Mouse (Mus musculus) midbrain, embryonic 12.5 days (tissue): ENCODE data around the gene Cltc. TPM values are rescaled to one million over a fixed set of nuclear protein-coding genes. Genes with fewer than 3 reads are reported as not detected.
"Not testable (repeated sequence)": the region's sequence is repeated elsewhere in the genome, so short reads cannot be mapped to it uniquely, and the experiment has no call there.

Source experiments
- ATAC-seq: fragments of 200-750 bp; cut with Nextera tagmentation; 2 replicates; pipeline ENCODE4 v1.8.0; 2017; ENCODE audit warnings: low read depth, moderate TSS enrichment, moderate library complexity; ENCODE audit not compliant: low FRiP score
- H3K27ac ChIP-seq: fragments of 300-500 bp; sonication (generic); replicated peaks from 2 replicates; pipeline ENCODE4 v1.5.1; 2016; ENCODE audit warnings: mild to moderate bottlenecking
- H3K27me3 ChIP-seq: fragments of 300-500 bp; sonication (generic); 2 replicates; pipeline ENCODE4 v1.6.1; 2016; ENCODE audit warnings: mild to moderate bottlenecking
- H3K36me3 ChIP-seq: fragments of 300-500 bp; sonication (generic); 2 replicates; pipeline ENCODE4 v1.6.1; 2016
- H3K4me1 ChIP-seq: fragments of 300-500 bp; sonication (generic); 2 replicates; pipeline ENCODE4 v1.6.1; 2016
- H3K4me2 ChIP-seq: fragments of 300-500 bp; sonication (generic); replicated peaks from 2 replicates; pipeline ENCODE4 v1.6.1; 2016; ENCODE audit warnings: mild to moderate bottlenecking, moderate library complexity
- H3K4me3 ChIP-seq: fragments of 300-500 bp; sonication (generic); 2 replicates; pipeline ENCODE4 v1.5.1; 2016; ENCODE audit warnings: mild to moderate bottlenecking
- H3K9ac ChIP-seq: fragments of 300-500 bp; sonication (generic); replicated peaks from 2 replicates; pipeline ENCODE4 v1.6.1; 2016; ENCODE audit warnings: mild to moderate bottlenecking, moderate library complexity
- H3K9me3 ChIP-seq: fragments of 300-500 bp; sonication (generic); 2 replicates; pipeline ENCODE4 v1.6.1; 2016; ENCODE audit warnings: mild to moderate bottlenecking
- WGBS: fragments of 180-500 bp; shearing (Covaris S2); methylation state at CpG from one replicate; pipeline ENCODE4 v1.1.7; 2016; 5-methylcytosine and 5-hydroxymethylcytosine counted together
- polyA plus RNA-seq: library from polyadenylated mRNA; unstranded; fragments of >200 nt; fragmentation: Nextera tagmentation; extraction: Ambion mirVana; gene quantifications from 2 replicates; pipeline ENCODE4 v1.2.1, GENCODE M21; 2016

The Cltc gene
- 165 and 169 TPM in 2 replicates for polyA plus RNA-seq

DNA sequence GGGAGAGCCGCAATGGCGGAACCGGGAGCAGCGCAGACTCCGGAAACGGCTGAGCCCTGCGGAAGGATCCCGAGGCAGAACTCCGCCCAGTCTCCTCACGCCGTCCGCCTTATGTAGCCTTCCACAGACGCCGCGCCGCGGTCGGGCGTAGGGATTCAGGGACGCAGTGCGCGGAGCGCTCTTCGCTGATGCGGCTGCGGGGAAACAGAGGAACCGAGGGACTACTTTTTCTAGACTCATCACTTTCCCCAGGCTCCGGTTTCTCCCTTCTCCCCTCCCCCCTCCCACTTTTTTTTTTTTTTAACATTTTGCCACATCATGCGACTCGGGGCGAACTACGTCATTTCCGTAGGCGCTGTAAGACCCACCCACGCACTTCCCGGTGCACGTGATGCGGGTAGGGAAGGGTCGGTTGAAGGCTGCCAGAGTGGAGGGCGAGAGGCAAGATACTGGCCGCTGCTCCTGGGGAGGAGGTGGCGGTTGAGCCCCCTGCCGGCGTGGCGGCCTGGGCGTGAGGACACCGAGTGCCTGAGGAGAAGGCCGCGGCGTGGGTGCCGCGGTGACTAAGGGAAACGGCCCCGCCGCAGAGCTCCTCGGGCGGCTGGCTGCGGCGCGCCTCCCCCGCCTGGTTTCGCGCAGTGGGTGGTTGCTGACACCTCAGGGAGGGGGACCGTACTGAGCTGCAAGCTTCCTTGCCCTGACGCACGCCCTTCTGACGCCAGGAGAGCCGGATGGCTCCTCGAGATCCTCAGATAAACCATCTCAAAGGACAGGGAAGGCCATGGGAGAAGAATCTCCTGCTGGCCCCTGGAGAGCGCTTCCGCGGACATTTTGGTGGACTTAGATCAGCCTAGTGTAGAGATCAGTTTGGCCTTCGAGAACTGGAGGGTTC, at the start of gene Cltc:
Gene Cltc, minus strand, starts transcription at position 86 of the 892 bp plus-strand sequence.
- peak within 1 kb of the TSS; percentile 96 for H3K9ac ChIP-seq
- ATAC-seq: peak; percentile 97

GRCm38 (mm10) chr11:86807001-86807477, 49.7 kb upstream of the Cltc start:
- H3K27me3 ChIP-seq: no peaks in the 10 kb centered on the region
- peak; percentile 92 for ATAC-seq
- under 1% methylated on average over 25 of the region's 25 CpGs for WGBS
- H3K9me3 ChIP-seq: no peaks in the 10 kb centered on the region
- peak overlapping the region; percentile 85 for H3K27ac ChIP-seq
- H3K4me1 ChIP-seq: peaks cover 11% of the 10 kb centered on the region
- peak overlapping the region; percentile 67 for H3K9ac ChIP-seq
- peaks cover 31% of the 10 kb centered on the region for H3K36me3 ChIP-seq
- H3K4me2 ChIP-seq: peak overlapping the region; percentile 68
- peak overlapping the region; percentile 84 for H3K4me3 ChIP-seq

More for the DNA sequence above, at the start of gene Cltc:
- H3K4me3 ChIP-seq: peak within 1 kb of the TSS; percentile 97
- H3K9me3 ChIP-seq: no peaks in the 10 kb centered on the region
- whole genome bisulfite sequencing: under 1% methylated on average over 72 of the region's 73 CpGs
- peak within 1 kb of the TSS; percentile 94 for H3K27ac ChIP-seq
- H3K4me1 ChIP-seq: peaks cover 30% of the 10 kb centered on the region
- peak within 1 kb of the TSS; percentile 96 for H3K4me2 ChIP-seq
- H3K27me3 ChIP-seq: no peaks in the 10 kb centered on the region
- H3K36me3 ChIP-seq: no peaks in the 10 kb centered on the region

DNA sequence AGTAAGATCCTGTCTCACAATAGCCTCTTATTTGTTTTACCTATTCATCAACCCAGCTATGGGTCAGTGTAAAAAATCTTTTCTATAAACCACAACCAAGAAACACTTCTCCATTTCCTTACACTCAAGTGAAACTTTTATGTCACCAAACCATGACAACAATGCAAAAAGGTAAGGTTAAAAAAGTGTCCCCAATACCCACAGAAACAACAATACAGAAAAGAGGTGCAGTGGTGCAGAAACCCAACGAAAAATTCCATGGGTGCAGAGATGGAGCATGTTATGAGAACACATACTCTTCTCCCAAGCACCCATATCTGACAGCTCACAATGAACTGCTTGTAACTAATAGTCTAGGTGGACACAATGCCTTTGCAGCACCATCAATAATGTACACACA, 36.8 kb upstream of the Cltc start:
- no peak for ATAC-seq
- Histone ChIP-seq H3K9ac (no peak overlapping the region), H3K27ac (no peak overlapping the region), H3K27me3 (no peaks in the 10 kb centered on the region), H3K4me2 (no peak overlapping the region), H3K4me3 (no peak overlapping the region), H3K4me1 (no peaks in the 10 kb centered on the region), H3K9me3 (no peaks in the 10 kb centered on the region), H3K36me3 (peaks cover 67% of the 10 kb centered on the region)
- WGBS: 79% methylated on average over 1 of the region's 1 CpGs

GRCm38 (mm10) chr11:86787436-86787835, 30.1 kb upstream of the Cltc start:
- not testable (repeated sequence) for ATAC-seq, H3K4me1 ChIP-seq, H3K27me3 ChIP-seq, H3K4me3 ChIP-seq, H3K9ac ChIP-seq, H3K9me3 ChIP-seq, H3K4me2 ChIP-seq, H3K27ac ChIP-seq
- 93% methylated on average over 5 of the region's 5 CpGs for WGBS
- peaks cover 69% of the 10 kb centered on the region for H3K36me3 ChIP-seq

- peaks cover 69% of the 10 kb centered on the region for H3K36me3 ChIP-seq
Observed at GRCm38 (mm10) chr11:86785767-86786166, 28.4 kb upstream of the Cltc start.

GRCm38 (mm10) chr11:86769884-86770283, 12.5 kb upstream of the Cltc start:
- ATAC-seq: no peak
- H3K4me1 ChIP-seq: no peaks in the 10 kb centered on the region
- H3K9me3 ChIP-seq: no peaks in the 10 kb centered on the region
- H3K4me3 ChIP-seq: no peak overlapping the region
- no peak overlapping the region for H3K9ac ChIP-seq
- no peaks in the 10 kb centered on the region for H3K27me3 ChIP-seq
- no peak overlapping the region for H3K4me2 ChIP-seq
- H3K27ac ChIP-seq: no peak overlapping the region
- H3K36me3 ChIP-seq: peaks cover 52% of the 10 kb centered on the region
- WGBS: 91% methylated on average over 4 of the region's 4 CpGs

More at GRCm38 (mm10) chr11:86785767-86786166, 28.4 kb upstream of the Cltc start:
- H3K4me1 ChIP-seq: no peaks in the 10 kb centered on the region
- H3K27ac ChIP-seq: no peak overlapping the region
- no peak overlapping the region for H3K4me2 ChIP-seq
- H3K27me3 ChIP-seq: no peaks in the 10 kb centered on the region
- H3K4me3 ChIP-seq: no peak overlapping the region
- no peaks in the 10 kb centered on the region for H3K9me3 ChIP-seq
- no peak for ATAC-seq
- 91% methylated on average over 2 of the region's 2 CpGs for WGBS
- no peak overlapping the region for H3K9ac ChIP-seq

- no peak overlapping the region for H3K4me2 ChIP-seq
- no peak overlapping the region for H3K4me3 ChIP-seq
- no peaks in the 10 kb centered on the region for H3K9me3 ChIP-seq
- peaks cover 12% of the 10 kb centered on the region for H3K36me3 ChIP-seq
- no peak overlapping the region for H3K9ac ChIP-seq
- no peaks in the 10 kb centered on the region for H3K4me1 ChIP-seq
- no peak for ATAC-seq
- H3K27me3 ChIP-seq: no peaks in the 10 kb centered on the region
- no peak overlapping the region for H3K27ac ChIP-seq
- 91% methylated on average over 2 of the region's 2 CpGs for WGBS
Observed at GRCm38 (mm10) chr11:86764501-86764900, 7.1 kb upstream of the Cltc start.

DNA sequence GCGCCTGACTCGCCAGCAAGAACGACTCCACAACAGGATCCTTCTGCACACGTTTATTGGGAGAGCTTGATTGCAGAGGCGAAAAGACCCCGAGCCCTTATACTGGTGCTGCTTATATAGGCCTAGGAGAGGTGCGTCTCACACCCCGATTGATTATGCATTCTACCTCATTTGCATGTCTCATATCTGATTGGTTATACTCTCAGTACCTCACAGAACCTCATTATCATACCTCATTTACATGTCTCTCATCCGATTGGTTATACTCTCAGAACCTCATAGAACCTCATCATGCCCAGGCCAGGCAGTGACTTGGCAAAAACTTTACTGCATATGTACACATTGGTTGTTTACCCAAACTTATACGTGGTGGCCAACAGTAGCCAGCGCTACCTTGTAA, 5.8 kb upstream of the Cltc start:
- 93% methylated on average over 11 of the region's 11 CpGs for WGBS
- ATAC-seq, H3K4me2 ChIP-seq, H3K27ac ChIP-seq, H3K9me3 ChIP-seq, H3K9ac ChIP-seq, H3K4me1 ChIP-seq, H3K4me3 ChIP-seq, H3K27me3 ChIP-seq, H3K36me3 ChIP-seq: not testable (repeated sequence)

DNA sequence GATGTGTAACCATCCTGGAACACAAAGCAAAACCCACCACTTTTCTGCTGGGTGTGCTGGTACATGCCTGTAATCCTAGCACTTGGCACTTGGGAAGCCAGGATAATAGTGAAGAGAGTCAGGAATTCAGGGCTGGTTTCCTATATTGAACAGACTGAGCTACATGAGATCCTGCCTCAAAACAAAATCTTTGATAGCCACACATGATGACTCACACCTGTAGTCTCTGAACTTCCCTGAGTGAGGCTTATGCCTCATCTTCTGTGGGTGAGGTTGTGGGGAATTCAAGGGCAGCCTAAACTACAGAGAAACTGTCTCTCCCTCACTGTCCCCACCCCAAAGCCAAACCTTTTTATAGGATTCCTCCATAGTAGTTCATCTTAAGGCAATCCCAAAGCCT, 3.0 kb upstream of the Cltc start:
- Histone ChIP-seq H3K27me3 (no peaks in the 10 kb centered on the region), H3K4me3 (no peak overlapping the region), H3K27ac (no peak overlapping the region), H3K4me2 (no peak overlapping the region), H3K9ac (no peak overlapping the region), H3K4me1 (peaks cover 14% of the 10 kb centered on the region), H3K9me3 (no peaks in the 10 kb centered on the region), H3K36me3 (no peaks in the 10 kb centered on the region)
- no peak for ATAC-seq

GRCm38 (mm10) chr11:86759886-86760285, 2.5 kb upstream of the Cltc start:
- Histone ChIP-seq H3K4me2 (no peak overlapping the region), H3K36me3 (no peaks in the 10 kb centered on the region), H3K4me3 (no peak overlapping the region), H3K9ac (no peak overlapping the region), H3K4me1 (peaks cover 17% of the 10 kb centered on the region), H3K27me3 (no peaks in the 10 kb centered on the region), H3K9me3 (no peaks in the 10 kb centered on the region), H3K27ac (no peak overlapping the region)
- no peak for ATAC-seq
- 87% methylated on average over 2 of the region's 2 CpGs for WGBS

- Histone ChIP-seq H3K4me3 (no peak overlapping the region), H3K4me1 (peaks cover 19% of the 10 kb centered on the region), H3K27ac (no peak overlapping the region), H3K4me2 (no peak overlapping the region), H3K9ac (no peak overlapping the region), H3K9me3 (no peaks in the 10 kb centered on the region), H3K36me3 (no peaks in the 10 kb centered on the region), H3K27me3 (no peaks in the 10 kb centered on the region)
- 88% methylated on average over 1 of the region's 1 CpGs for WGBS
- no peak for ATAC-seq
Observed at GRCm38 (mm10) chr11:86759226-86759625, 1.9 kb upstream of the Cltc start.

DNA sequence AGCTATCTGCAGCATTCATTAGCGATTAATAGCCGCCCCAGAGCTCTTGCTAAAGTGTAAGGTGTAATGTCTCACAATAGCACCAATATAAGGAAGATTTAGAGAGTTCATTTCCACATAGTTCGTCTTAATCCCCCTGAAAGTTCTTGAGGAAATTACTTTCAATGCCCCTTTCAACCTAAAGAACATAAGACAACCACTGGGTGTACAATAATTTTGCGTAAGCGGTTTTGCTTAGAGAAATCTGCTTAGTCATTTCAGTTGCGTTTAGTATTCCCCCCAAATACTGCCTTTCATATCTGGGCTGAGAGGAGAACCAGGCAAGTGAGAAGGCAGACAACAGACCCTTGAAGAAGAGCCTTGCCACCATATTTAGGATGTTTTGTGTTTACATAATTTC, 1.2 kb upstream of the Cltc start:
- H3K9ac ChIP-seq: peak overlapping the region; percentile 96
- 36% methylated on average over 6 of the region's 6 CpGs for WGBS
- H3K36me3 ChIP-seq: no peaks in the 10 kb centered on the region
- no peak for ATAC-seq
- peaks cover 26% of the 10 kb centered on the region for H3K4me1 ChIP-seq
- H3K27me3 ChIP-seq: no peaks in the 10 kb centered on the region
- no peaks in the 10 kb centered on the region for H3K9me3 ChIP-seq
- peak overlapping the region; percentile 94 for H3K27ac ChIP-seq
- peak overlapping the region; percentile 70 for H3K4me2 ChIP-seq
- peak overlapping the region; percentile 97 for H3K4me3 ChIP-seq
